Mouse (Mus musculus) bone marrow, adult 2 months (tissue): ENCODE results near the gene Glipr1.

ENCODE experiments used
- CTCF ChIP-seq: fragments of 200-500 bp; IDR thresholded peaks from 2 replicates; pipeline ENCODE4 v1.5.1; 2011; ENCODE audit warnings: low read length, control low read depth; ENCODE audit not compliant: control insufficient read depth, insufficient read depth
- POLR2A ChIP-seq: fragments of 200-500 bp; IDR thresholded peaks from 2 replicates; pipeline ENCODE4 v1.6.1; 2011; ENCODE audit warnings: low read depth, mild to moderate bottlenecking, control low read depth, low read length, borderline replicate concordance; ENCODE audit not compliant: control insufficient read depth

GRCm38 (mm10) chr10:112001350-112001749, 1.1 kb downstream of the Glipr1 start:
- TF ChIP-seq CTCF (no peak), POLR2A (no peak)
